Mouse (Mus musculus) spleen, adult 12 weeks (tissue): ENCODE results near the gene Fnip2.

ENCODE experiments used
- DNase-seq: peaks from one replicate; pipeline ENCODE4 v3.0.0; 2022; ENCODE audit warnings: low spot score

Gene Fnip2

GRCm38 (mm10) chr3:79564875-79565606 is 2.6 kb downstream of the Fnip2 start:
- DNase-seq: no peak

GRCm38 (mm10) chr3:79563511-79563910 is 4.1 kb downstream of the Fnip2 start:
- no peak for DNase-seq

GRCm38 (mm10) chr3:79561784-79562715 is 5.5 kb downstream of the Fnip2 start:
- no peak for DNase-seq

DNA sequence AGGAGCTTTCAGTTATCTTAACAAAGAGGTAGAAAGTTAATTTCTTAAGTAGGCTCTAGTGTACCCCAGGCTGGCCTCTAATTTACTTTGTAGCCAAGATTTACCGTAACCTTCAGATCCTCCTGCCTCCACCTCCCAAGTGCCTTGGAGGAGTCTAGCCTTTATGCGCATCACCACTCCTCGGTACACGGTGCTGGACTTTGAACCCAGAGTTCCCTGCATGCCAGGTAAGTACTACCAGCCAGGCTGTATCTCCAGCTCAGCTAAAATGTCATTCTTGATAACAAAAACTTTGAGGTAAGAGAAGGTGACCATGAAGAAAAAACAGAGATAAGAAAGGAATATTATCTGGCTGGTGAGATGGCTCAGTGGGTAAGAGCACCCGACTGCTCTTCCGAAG is 7.0 kb downstream of the Fnip2 start:
- no peak for DNase-seq

DNA sequence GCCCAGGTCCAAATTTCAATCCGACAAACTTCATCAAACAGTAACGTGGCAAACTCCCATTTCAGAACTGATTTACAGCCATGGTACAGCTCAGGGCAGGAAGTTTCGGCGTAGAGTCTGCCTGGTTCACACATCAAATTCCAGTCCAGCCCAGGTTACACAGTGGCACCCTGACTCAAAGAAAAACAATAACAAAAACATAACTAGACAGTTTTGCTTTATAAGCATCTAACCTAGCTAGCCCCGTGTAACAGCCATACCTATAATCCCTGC is 7.9 kb downstream of the Fnip2 start:
- DNase-seq: no peak

DNA sequence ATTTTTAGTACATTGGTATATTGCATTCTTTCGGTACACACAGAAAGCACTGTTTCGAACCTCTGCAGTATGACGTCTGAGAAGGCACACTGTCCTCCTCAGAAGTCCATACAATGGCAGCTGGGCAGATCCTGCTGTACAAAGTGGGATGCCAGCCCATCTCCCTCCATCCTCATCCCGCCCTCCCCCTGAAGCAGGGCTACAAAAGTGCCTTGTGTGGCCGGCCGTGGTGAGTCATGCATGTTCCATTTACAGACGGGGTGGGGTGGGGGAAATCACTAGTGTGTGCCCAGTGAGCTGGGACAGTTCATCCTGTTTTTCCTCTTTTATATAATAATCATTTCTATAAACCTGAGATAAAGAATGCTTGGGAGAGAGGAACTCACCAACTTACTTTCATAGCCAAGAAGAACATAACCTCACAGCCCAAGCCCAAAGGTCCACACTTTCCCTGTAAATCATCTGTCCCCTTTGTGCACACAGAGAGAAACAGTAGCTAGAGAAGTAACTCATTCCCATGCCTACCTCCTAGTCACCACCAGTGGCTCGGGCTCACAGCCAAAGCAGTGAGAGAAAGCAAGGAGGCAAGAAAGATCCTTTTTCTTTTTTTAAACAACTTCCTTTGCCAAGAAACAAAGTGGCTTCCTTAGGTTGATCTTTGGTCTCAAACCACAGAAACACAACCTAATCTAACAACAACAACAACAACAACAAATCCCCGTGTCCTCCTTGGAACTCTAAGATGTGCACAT is 8.4 kb downstream of the Fnip2 start:
- DNase-seq: no peak

DNA sequence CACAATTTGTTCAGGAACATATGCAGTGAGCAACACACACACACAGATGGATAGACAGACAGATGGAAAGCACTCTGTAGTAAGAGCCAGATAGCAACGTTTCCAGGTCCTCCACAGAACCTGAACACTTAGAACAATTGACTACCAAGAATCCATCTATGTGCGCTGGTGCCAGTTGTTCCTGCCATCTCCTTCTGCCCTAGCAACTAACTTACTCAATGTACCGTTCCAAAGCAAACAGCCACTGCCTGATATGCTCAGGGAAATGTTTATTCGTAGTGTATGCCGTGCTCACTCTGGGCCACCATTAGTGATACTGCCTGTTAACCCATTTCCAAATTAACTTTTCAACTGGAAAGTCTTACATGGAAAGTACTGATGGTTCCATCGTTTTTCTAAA is 12.5 kb downstream of the Fnip2 start:
- DNase-seq: no peak

DNA sequence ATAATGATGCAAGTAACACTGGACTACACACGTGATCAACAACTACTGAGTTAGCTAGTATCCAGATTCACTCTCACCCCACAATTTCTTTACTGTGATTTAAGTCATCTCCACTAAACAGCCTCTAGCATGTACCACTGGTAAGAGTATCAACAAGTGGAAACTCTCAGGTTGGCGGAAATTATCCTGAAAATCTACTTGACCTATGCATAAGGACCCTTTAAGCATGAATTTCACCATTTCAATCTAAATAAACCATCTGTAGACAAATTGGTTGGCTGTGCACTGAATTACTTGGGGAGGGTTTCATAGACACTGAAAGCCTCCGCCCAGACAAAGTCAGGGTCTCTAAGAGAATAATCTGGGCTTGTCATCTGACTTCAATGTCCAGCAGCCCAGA is 13.8 kb downstream of the Fnip2 start:
- no peak for DNase-seq

GRCm38 (mm10) chr3:79551826-79552552 is 15.6 kb downstream of the Fnip2 start:
- DNase-seq: no peak

GRCm38 (mm10) chr3:79549751-79550393 is 17.7 kb downstream of the Fnip2 start:
- no peak for DNase-seq

DNA sequence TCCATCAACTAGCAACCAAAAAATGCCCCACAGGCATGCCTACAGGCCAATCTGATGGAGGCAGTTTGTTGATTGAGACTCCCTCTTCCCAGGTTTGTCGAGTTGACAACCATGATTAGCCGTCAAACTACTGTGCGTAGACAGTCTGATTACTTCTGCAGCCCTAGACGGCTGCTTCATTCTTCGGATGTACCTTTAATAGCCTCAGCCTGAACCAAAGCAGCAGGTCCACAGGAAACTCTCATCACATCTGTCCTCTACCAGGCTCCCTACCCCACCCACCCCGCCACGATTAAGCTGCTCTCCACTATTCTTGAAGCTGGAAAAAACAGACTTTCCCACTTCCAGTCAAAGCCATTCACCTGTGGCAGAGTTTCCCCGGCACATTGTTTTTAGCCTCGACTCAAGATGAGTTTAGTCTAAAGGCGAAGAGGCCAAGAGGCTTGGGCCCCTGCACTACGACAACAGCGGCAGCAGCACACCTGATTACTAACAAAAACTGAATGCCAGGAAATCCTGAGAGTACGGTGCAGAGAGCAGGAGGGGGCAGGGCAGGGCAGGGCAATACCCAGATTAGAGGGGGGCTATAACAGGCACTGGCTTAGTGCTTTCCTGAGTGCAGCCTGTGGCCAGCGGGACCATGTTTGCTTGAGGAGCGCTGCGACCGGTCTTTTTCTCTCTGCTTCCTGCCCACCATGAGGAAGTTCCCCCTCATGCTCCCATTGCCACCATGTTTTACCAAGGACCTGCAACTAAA is 18.7 kb downstream of the Fnip2 start:
- DNase-seq: no peak

DNA sequence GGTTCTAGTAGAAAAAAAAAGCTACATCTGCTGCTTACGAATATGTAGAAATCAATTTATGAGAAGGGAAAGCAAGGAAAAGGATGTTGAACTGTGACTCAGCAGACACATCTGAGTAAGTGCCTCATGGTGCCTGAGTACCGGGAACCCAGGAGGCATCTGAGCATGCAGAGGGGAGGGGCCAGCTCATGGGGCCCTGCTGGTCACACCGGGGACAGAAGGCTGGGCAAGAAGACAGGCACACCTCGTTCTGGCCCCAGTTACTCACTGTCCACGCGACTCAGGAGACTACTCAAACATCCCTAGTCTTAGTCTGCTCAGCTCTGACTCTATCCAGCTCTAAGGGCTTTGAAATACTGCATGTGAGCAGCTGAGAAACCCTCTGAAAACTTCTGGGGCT is 25.0 kb downstream of the Fnip2 start:
- no peak for DNase-seq

DNA sequence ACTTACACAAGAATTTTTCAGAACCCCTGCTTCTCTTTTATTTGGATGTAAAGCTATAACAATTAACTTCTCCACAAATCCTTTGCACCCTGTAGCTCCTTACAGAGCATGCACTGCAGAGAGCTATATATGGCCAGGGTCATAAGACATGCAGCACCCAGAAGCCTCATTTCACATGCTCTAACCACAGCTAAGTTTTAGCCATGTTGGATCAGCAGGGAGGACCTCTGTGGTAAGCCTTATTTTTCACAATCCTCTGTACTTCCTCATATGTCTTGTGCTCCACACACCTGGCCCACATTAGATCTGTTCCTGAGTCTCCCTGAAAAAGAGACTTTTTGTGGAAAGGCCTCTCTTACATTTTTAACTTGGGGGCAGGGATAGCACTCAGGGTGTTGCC is 27.9 kb downstream of the Fnip2 start:
- DNase-seq: no peak

DNA sequence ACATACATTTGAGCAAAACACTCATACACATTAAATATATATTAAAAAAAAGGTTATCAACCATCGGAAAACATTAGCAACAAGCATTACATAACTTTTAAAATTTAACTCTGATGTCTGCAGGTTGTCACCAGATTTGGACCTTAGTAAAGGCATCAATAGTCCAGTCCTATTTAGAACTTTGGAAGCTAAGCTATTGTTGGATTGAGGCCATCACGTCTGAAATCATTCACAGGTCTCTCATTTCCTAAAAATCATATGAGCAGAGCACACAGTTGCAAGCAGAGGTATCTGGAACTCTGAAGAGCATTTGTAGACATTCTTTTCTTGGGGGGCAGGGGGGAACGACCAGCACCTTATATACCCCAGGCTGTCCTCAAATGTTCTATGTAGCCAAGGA is 28.5 kb downstream of the Fnip2 start:
- DNase-seq: no peak

- DNase-seq: no peak
Observed at GRCm38 (mm10) chr3:79538342-79538741, 29.3 kb downstream of the Fnip2 start.

DNA sequence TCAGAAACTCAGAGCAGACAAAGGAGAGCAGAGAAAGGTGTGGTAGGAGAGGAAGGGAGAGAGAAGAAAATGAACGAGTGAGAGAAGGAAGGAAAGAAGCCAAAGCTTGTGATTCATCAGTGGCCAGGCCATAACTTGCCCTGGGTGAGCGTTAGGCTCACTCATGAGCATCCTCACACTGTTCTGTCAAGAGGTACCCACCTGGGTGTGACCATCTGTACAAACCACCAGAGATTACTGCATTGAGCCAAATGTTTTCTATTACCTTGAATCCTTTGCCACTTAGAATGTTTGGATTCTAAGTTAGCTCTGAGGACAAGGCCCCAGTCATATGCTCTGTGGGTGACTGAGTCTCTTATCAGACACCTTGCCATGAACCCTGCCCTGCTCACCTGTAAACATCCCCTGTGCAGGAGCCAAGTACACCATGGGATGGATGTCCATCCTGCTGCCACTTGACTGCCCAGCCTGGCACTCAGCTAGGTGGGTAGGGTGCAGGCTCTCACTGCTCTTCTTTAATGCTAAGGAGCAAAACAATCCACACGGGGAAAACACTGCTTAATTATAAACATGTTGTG is 29.9 kb downstream of the Fnip2 start:
- DNase-seq: no peak

DNA sequence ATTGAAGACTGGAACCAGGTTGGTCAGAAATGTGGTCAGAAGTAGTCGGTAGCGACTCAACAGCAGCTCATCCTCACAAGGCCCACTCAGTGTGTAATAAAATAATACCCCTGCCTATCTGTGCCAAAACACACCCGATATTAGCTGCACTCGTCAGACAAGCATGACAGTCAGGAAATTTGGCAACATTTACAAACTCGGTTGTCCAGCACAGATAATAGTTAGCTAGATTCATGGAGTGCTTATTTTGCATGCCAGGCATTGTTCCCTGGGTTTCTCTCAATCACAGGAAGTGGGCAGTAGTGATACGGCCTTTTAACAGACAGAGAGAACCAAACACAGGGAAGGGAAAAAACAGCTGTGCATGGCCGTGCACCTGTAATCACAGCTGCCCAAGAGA is 30.6 kb downstream of the Fnip2 start:
- no peak for DNase-seq

DNA sequence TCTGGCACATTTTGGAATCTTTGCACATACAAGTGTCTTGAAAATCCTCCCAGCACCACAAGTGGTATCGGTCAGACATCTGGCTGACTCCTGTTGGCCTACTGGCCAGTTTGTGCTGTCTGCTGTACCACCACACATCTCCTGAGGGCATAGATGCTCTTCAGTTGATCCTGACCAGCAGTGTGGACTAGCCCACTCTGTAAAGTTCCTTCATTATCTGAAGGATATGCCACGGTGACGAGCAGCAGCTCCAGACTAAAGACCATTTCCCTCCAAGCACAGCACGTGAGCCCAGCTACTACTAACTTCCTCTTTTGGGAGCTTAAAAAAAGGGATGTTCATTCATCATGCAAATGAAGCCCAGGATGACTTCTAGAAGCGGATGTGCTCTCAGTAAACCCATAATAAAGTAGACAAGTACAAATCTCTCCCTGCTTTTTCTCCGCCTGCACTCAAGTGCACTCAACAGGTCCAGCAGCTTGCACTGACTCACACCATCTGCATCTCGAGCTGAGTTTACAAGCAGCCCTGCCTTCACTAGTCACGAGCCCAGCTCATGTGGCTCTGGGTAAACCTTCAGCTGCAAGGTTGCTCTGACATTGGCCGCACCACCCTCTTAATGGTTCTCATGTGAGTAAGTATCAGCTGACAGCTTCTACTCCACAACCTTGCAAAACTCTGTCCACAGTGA is 35.9 kb downstream of the Fnip2 start:
- DNase-seq: no peak

- DNase-seq: no peak
Observed at GRCm38 (mm10) chr3:79529499-79530096, 38.0 kb downstream of the Fnip2 start.

DNA sequence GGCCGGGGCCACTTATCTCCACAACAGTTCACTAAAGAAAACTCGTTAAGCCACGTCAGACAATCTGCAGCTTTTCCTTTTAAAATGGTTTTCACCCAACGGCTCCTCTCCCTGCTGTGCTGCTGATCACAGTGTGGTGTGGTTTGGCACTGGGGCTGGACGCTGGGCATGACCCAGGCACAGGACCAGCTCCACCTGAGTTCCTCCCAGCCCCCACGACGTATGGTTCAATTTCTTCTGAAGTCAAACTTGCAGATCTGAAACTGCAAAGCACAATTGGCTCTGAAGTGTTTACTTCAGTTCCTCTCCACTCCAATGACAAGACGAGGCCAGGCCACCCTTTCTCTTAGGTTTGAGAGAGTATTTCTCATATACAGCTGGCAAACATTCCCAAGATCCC is 39.1 kb downstream of the Fnip2 start:
- no peak for DNase-seq
